Mouse (Mus musculus): ENCODE measurements around the gene Stat2. TPM values are rescaled to one million over a fixed set of nuclear protein-coding genes. Genes with fewer than 3 reads are reported as not detected.
A peak's percentile ranks its signal among the peaks of the same experiment; 100 is the strongest.

Stat2 gene
- total and polyA plus RNA-seq, 2 experiments, result 17.6 to 46.6 TPM

DNA sequence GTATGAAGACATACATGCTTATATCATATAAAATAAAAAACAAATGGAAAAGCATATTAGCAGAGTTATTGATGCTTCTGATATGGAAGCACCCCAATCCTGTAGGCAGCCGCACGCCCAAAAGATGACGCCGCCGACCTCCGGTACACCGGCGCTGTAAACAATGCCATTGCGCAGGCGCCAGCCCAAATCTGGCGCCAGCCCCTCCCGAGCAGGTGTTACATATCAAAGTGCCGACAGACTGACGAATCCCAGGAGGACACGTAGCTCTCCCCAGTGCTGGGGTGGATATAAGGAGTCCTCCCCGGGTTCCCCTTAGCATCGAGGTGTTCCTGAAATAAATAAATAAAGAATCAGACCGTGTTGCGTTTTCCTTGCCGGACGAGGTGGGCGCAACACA lies 8.1 kb upstream of the Stat2 start:
- Histone ChIP-seq H3K79me2 (ENCODE audit: control insufficient read depth, insufficient read depth, low read length) (no peaks in the 10 kb centered on the region), H3K4me1 (ENCODE audit: control insufficient read depth, insufficient read depth, low read length) (0 out of 2 replicates have a peak, but pooled peaks cover 4% of the 10 kb centered on the region), H3K9ac (ENCODE audit: low read depth, low read length) (no peak overlapping the region), H3K27me3 (ENCODE audit: control insufficient read depth, insufficient read depth, low read length) (no peaks in the 10 kb centered on the region), H3K4me3 (ENCODE audit: insufficient read depth, low read depth, low read length) (no peak overlapping the region), H3K27ac (replicated peaks; ENCODE audit: insufficient read depth, low read depth, low read length) (no peak overlapping the region), H3K36me3 (ENCODE audit: control insufficient read depth, insufficient read depth, low read length) (no peaks in the 10 kb centered on the region)
- DNase-seq (ENCODE audit: extremely low read depth, low read depth, low spot score), result no peak
- WGBS, result 92% methylated on average over 22 of the region's 22 CpGs
- no peak for TF ChIP-seq CTCF (IDR thresholded peaks at IDR 0.05; ENCODE audit: low read depth, low read length)
- TF ChIP-seq POLR2A (IDR thresholded peaks at IDR 0.05; ENCODE audit: extremely low read depth, insufficient read depth, low read length), result no peak

- peaks cover 7% of the 10 kb centered on the region for H3K4me1 ChIP-seq (ENCODE audit: control insufficient read depth, insufficient read depth, low read length)
- H3K79me2 ChIP-seq (ENCODE audit: control insufficient read depth, insufficient read depth, low read length), result no peaks in the 10 kb centered on the region
- H3K9ac ChIP-seq (ENCODE audit: low read depth, low read length), result no peak overlapping the region
- H3K36me3 ChIP-seq (ENCODE audit: control insufficient read depth, insufficient read depth, low read length), result no peaks in the 10 kb centered on the region
- DNase-seq (ENCODE audit: extremely low read depth, low read depth, low spot score), result no peak
- H3K27me3 ChIP-seq (ENCODE audit: control insufficient read depth, insufficient read depth, low read length), result no peaks in the 10 kb centered on the region
- no peak overlapping the region for H3K4me3 ChIP-seq (ENCODE audit: insufficient read depth, low read depth, low read length)
- 90% methylated on average over 6 of the region's 6 CpGs for WGBS
- TF ChIP-seq POLR2A (IDR thresholded peaks at IDR 0.05; ENCODE audit: extremely low read depth, insufficient read depth, low read length) (no peak), CTCF (IDR thresholded peaks at IDR 0.05; ENCODE audit: low read depth, low read length) (no peak)
- H3K27ac ChIP-seq (replicated peaks; ENCODE audit: insufficient read depth, low read depth, low read length), result no peak overlapping the region
Measured at GRCm38 (mm10) chr10:128263393-128264310, 6.7 kb upstream of the Stat2 start.

DNA sequence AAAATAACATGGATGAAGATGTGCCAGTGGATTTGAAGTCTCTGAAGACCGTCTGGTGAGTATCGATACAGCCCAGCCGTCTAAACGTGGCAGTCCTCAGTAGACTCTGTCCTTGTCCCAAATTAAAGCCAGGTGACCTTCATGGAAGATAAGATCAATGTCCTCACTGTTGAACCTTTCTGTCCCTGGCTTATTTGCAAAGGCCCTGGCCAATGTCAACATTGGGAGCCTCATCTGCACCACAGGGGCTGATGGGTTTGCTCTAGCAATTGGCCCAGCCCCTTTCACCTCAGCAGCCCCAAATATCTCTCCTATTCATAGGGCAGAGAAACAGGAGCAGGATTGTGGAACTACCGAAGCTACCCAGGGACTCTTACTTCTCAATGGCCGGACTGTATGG lies 2.0 kb upstream of the Stat2 start, which contains the start of gene Apof:
Apof (plus strand) TSS at position 301 of the 400 bp plus-strand sequence.
- 28% methylated on average over 6 of the region's 6 CpGs for WGBS
- H3K9ac ChIP-seq (ENCODE audit: low read depth, low read length), result peak within 1 kb of the TSS; percentile 82
- H3K4me1 ChIP-seq (ENCODE audit: control insufficient read depth, insufficient read depth, low read length), result peaks cover 9% of the 10 kb centered on the region
- peak; percentile 99 for DNase-seq (ENCODE audit: extremely low read depth, low read depth, low spot score)
- TF ChIP-seq CTCF (IDR thresholded peaks at IDR 0.05; ENCODE audit: low read depth, low read length), result no peak
- TF ChIP-seq POLR2A (IDR thresholded peaks at IDR 0.05; ENCODE audit: extremely low read depth, insufficient read depth, low read length), result 0 out of 2 replicates have a peak, but pooled peaks have one; percentile 34
- H3K27me3 ChIP-seq (ENCODE audit: control insufficient read depth, insufficient read depth, low read length), result no peaks in the 10 kb centered on the region
- peak within 1 kb of the TSS; percentile 79 for H3K4me3 ChIP-seq (ENCODE audit: insufficient read depth, low read depth, low read length)
- H3K27ac ChIP-seq (replicated peaks; ENCODE audit: insufficient read depth, low read depth, low read length), result peak within 1 kb of the TSS; percentile 94
- H3K36me3 ChIP-seq (ENCODE audit: control insufficient read depth, insufficient read depth, low read length), result no peaks in the 10 kb centered on the region
- peaks cover 16% of the 10 kb centered on the region; the same call in 1 of the 2 replicates for H3K79me2 ChIP-seq (ENCODE audit: control insufficient read depth, insufficient read depth, low read length)

GRCm38 (mm10) chr10:128269206-128269910 lies 1.0 kb upstream of the Stat2 start:
- H3K79me2 ChIP-seq (ENCODE audit: control insufficient read depth, insufficient read depth, low read length), result peaks cover 16% of the 10 kb centered on the region; the same call in 1 of the 2 replicates
- DNase-seq (ENCODE audit: extremely low read depth, low read depth, low spot score), result peak; percentile 84
- TF ChIP-seq CTCF (IDR thresholded peaks at IDR 0.05; ENCODE audit: low read depth, low read length) (no peak), POLR2A (IDR thresholded peaks at IDR 0.05; ENCODE audit: extremely low read depth, insufficient read depth, low read length) (no peak)
- H3K4me3 ChIP-seq (ENCODE audit: insufficient read depth, low read depth, low read length), result peak overlapping the region; percentile 79
- H3K36me3 ChIP-seq (ENCODE audit: control insufficient read depth, insufficient read depth, low read length), result peaks cover 2% of the 10 kb centered on the region; the same call in 1 of the 2 replicates
- 27% methylated on average over 16 of the region's 16 CpGs for WGBS
- peak overlapping the region; percentile 82 for H3K9ac ChIP-seq (ENCODE audit: low read depth, low read length)
- no peaks in the 10 kb centered on the region for H3K27me3 ChIP-seq (ENCODE audit: control insufficient read depth, insufficient read depth, low read length)
- H3K27ac ChIP-seq (replicated peaks; ENCODE audit: insufficient read depth, low read depth, low read length), result peak overlapping the region; percentile 91
- peaks cover 13% of the 10 kb centered on the region for H3K4me1 ChIP-seq (ENCODE audit: control insufficient read depth, insufficient read depth, low read length)

GRCm38 (mm10) chr10:128270866-128271265 lies 507 bp downstream of the Stat2 start:
- TF ChIP-seq CTCF (IDR thresholded peaks at IDR 0.05; ENCODE audit: low read depth, low read length) (no peak), POLR2A (IDR thresholded peaks at IDR 0.05; ENCODE audit: extremely low read depth, insufficient read depth, low read length) (no peak)
- WGBS, result 7% methylated on average over 7 of the region's 7 CpGs
- H3K36me3 ChIP-seq (ENCODE audit: control insufficient read depth, insufficient read depth, low read length), result peaks cover 7% of the 10 kb centered on the region
- peak overlapping the region; percentile 83 for H3K27ac ChIP-seq (replicated peaks; ENCODE audit: insufficient read depth, low read depth, low read length)
- H3K9ac ChIP-seq (ENCODE audit: low read depth, low read length), result peak overlapping the region; percentile 86
- H3K79me2 ChIP-seq (ENCODE audit: control insufficient read depth, insufficient read depth, low read length), result peaks cover 19% of the 10 kb centered on the region; the same call in 1 of the 2 replicates
- H3K4me1 ChIP-seq (ENCODE audit: control insufficient read depth, insufficient read depth, low read length), result peaks cover 16% of the 10 kb centered on the region
- H3K4me3 ChIP-seq (ENCODE audit: insufficient read depth, low read depth, low read length), result peak overlapping the region; percentile 80
- H3K27me3 ChIP-seq (ENCODE audit: control insufficient read depth, insufficient read depth, low read length), result no peaks in the 10 kb centered on the region
- DNase-seq (ENCODE audit: extremely low read depth, low read depth, low spot score), result peak; percentile 41

Measured in liver, adult 2 months (tissue).